Mouse (Mus musculus): ENCODE data around the gene Drg1. TPM values are rescaled to one million over a fixed set of nuclear protein-coding genes. Genes with fewer than 3 reads are reported as not detected.
A peak's percentile ranks its signal among the peaks of the same experiment; 100 is the strongest.

Gene Drg1
- polyA plus RNA-seq (2012; ENCODE audit: insufficient read depth, insufficient read length, missing spikeins), result 50.0 and 57.3 TPM in 2 replicates

DNA sequence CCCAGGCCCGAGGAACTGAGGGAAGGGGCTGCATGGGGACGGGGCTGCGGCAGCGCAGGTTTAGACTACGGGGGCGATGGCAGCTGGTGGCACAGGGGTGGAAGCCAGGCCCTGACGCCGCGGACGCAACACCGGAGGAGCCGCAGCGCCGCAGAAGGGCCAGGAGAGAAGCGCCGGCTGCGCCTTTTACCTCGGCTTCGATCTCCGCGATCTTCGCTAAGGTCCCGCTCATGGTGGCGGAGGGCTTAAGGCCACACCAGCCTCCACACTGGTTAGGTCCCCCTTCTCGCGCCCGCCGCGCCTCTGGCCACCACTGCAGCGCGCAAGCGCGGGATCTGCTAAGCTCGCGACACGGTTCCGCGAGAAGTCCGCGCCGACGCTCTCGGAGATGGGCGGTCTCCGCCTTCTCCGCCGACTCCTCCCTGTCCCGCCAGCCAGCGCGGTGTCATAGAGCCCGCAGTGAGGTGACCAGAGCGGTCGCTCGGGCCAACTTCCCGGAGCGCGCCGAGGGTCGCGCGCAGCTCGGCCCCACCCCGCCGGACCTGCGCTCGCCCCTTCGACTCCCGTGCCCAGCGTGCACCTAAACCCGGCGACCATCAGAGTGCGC, at the start of gene Drg1:
Gene Drg1, minus strand, starts transcription at position 337 of the 607 bp plus-strand sequence.
- peak within 1 kb of the TSS; percentile 91 for H3K4me3 ChIP-seq (ENCODE audit: insufficient read depth, low read depth, low read length)
- H3K27ac ChIP-seq (replicated peaks; ENCODE audit: low read depth, low read length), result peak within 1 kb of the TSS; percentile 71
- peaks cover 3% of the 10 kb centered on the region; the same call in 1 of the 2 replicates for H3K4me1 ChIP-seq (ENCODE audit: control insufficient read depth, insufficient read depth, insufficient read length, low read length)

DNA sequence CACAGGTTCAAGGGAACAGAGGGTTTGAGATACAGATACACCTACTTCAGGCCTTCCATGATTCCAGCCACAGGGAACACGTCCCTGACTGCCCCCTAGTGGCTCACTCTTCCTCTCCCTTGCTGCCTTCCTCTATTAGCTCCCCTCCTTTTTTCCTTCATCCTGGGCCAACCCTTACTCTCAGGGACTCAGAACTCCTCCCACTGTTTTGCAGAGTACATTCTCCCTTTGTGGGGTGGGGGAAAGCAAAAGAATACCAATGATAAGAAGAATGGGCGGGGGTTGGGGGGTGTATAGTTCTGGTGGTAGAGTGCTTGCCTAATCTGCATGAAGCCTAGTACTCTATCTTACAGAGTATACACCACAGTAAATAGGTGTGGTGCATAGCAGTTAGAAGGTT, 47.9 kb upstream of the Drg1 start:
- Histone ChIP-seq H3K27ac (replicated peaks; ENCODE audit: low read depth, low read length) (no peak overlapping the region), H3K4me1 (ENCODE audit: control insufficient read depth, insufficient read depth, insufficient read length, low read length) (no peaks in the 10 kb centered on the region), H3K4me3 (ENCODE audit: insufficient read depth, low read depth, low read length) (no peak overlapping the region)

DNA sequence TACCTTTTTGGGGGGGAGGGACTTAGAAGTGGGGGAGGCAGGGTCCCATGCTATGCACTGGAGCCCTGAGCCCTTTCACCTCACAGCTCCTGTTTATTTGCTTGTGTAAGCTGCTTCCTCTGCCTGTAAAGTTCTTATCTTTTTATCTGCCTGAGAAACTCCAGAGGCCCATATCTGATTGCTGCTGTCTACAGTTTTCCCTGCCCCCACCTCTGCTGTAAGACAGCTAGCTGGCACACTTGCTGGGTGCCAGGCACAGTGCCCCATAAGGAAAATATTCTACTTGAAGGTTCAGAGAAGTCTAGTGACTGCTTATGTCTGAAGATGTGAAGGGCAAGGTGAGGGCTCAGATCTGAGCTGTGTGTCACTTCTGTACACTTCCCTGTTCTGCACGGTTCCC, 47.1 kb upstream of the Drg1 start:
- Histone ChIP-seq H3K27ac (replicated peaks; ENCODE audit: low read depth, low read length) (no peak overlapping the region), H3K4me3 (ENCODE audit: insufficient read depth, low read depth, low read length) (no peak overlapping the region), H3K4me1 (ENCODE audit: control insufficient read depth, insufficient read depth, insufficient read length, low read length) (no peaks in the 10 kb centered on the region)

DNA sequence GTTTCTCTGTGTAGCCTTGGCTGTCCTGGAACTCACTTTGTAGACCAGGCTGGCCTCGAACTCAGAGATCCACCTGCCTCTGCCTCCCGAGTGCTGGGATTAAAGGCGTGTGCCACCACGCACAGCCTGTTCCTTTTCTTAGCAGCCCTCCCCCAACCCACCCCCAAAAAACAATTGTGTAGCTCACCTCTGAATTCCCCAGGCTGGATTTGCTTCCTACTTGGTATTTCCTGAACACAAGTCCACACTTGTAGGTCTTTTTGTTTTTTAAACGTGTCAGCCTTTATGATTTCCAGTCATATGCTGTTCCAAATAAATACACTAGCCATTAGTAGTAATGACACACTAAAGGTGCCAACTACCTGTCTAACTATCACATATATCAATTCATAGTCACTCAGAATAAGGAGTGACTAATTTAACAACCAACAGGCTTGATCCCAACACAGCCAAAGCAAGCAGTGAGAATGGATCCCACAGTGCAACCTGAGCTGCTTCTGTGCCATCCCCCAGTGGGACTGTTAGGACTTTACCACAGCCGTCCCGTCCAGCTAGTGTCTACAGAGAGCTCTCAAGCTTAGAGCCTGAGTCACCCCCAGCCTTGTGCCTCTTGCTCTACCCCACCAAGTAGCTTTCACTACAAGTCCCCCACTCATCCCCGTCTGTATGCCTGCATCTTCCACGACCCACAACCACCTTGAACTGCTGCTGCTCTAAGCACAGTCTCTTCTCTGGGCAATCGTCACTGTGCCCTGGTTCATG, 45.6 kb upstream of the Drg1 start:
- Histone ChIP-seq H3K27ac (replicated peaks; ENCODE audit: low read depth, low read length) (no peak overlapping the region), H3K4me1 (ENCODE audit: control insufficient read depth, insufficient read depth, insufficient read length, low read length) (no peaks in the 10 kb centered on the region), H3K4me3 (ENCODE audit: insufficient read depth, low read depth, low read length) (no peak overlapping the region)

DNA sequence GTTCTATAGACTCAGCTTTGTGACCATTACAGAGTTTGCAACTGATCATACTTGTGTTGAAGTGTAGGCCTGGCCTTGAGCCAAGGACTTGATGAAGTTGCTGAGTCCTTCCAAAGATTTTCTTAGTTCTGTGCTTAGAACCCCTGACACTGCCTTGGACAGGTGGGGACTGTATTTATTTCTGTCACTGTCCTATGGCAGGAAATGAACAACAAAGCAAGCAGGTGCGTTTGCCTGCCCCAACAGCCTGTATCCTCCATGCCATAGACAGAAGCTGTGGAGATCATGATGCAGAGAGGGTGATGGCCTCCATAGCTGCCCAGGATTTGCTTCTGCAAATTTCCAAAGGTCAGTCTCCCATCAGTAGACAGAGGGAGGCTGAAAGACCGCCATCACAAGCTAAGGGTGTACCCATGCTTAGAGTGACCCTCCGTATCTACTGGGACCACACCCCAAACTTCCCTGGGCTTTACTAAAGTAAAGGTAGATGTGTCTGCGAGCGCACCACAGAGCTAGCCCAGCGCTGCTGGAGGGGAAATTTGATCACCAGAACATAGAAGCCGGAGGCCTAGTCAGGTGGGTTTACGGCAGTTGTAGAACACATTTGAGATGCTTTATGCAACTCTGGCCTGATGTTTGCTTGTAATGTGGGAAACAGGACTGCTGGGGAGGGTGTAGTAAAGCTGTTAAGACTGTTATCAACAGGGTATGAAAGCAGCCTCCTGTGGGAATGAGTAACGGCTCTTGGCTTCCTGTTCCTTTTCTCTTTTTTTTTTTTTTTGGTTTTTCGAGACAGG, 44.8 kb upstream of the Drg1 start:
- no peaks in the 10 kb centered on the region for H3K4me1 ChIP-seq (ENCODE audit: control insufficient read depth, insufficient read depth, insufficient read length, low read length)
- H3K27ac ChIP-seq (replicated peaks; ENCODE audit: low read depth, low read length), result no peak overlapping the region
- H3K4me3 ChIP-seq (ENCODE audit: insufficient read depth, low read depth, low read length), result no peak overlapping the region

DNA sequence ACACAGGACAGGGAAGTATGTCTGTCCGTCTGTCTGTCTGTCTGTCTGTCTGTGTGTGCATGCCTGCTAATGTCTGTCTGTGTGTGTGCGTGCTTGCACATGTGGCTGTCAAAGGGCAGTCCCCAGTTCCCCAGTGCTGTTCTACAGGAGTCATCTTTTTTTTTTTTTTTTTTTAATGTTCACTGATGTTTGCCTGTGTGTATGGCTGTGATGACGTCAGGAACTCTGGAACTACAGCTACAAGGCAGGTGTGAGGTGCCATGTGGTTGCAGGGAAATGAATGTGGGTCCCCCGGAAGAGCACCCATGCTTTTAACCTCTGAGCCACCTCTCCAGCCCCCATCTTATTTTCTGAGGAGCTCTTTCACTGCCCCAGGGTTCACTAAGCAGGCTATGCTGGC, 43.7 kb upstream of the Drg1 start:
- Histone ChIP-seq H3K4me3 (ENCODE audit: insufficient read depth, low read depth, low read length) (no peak overlapping the region), H3K27ac (replicated peaks; ENCODE audit: low read depth, low read length) (no peak overlapping the region), H3K4me1 (ENCODE audit: control insufficient read depth, insufficient read depth, insufficient read length, low read length) (no peaks in the 10 kb centered on the region)

DNA sequence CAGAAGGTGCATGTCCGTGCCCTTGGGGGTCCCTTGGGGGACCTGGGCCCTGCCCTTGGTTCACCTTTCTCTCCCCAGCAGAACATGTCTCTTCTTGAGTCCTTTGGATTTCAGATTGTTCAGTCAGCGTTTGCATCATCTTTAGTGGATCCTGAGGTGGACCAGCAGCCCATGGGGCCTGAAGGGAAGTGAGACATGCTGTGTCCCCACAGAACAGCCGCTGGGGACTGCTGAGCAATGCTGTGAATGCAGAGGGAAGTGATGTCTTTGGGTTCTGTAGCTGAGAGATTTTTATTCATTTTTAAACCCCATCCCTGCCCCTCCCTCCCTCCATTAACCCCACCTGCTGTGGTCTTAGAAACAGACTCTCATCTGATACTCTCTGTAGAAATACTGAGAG, 41.7 kb upstream of the Drg1 start:
- H3K4me1 ChIP-seq (ENCODE audit: control insufficient read depth, insufficient read depth, insufficient read length, low read length), result no peaks in the 10 kb centered on the region
- H3K4me3 ChIP-seq (ENCODE audit: insufficient read depth, low read depth, low read length), result no peak overlapping the region
- no peak overlapping the region for H3K27ac ChIP-seq (replicated peaks; ENCODE audit: low read depth, low read length)

DNA sequence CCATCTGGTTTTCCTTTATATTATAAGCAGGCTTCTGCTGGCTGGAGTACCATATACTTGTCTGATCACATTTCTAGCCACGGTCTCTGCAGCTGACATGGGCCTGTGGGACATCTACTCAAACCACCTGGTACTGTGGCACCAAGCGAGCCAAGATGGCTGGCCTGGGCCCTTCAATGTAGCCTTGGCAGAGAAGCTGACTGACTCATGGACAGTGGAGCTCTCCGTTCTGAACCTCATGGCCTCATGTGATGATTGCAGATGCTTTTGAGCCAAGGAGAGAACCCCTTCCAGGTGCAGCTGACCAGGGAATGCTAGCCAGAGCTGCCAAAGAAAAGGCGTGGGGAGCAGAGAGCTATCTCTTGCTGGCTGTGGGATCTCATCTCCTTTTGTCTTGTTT, 39.6 kb upstream of the Drg1 start:
- H3K4me1 ChIP-seq (ENCODE audit: control insufficient read depth, insufficient read depth, insufficient read length, low read length), result no peaks in the 10 kb centered on the region
- no peak overlapping the region for H3K27ac ChIP-seq (replicated peaks; ENCODE audit: low read depth, low read length)
- no peak overlapping the region for H3K4me3 ChIP-seq (ENCODE audit: insufficient read depth, low read depth, low read length)

DNA sequence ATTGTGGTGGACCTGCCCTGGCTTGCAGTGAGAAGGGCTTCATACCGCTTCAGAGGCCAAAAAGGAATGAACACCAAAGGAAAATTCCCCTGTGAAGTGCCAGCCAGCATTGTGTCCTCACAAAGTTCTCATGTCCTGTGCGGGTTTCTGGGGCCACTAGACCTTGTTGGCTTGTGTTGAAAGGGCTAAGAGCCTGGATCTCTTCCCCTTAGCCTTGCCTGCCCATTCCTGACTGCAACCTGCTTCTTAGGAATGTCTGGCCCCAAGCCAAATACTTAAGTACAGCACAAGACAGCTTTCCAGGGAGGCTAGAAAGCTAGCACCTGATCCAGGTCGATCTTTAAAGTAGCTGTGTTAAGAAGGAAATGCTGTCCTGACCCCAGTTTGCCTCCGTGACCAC, 36.6 kb upstream of the Drg1 start:
- H3K4me3 ChIP-seq (ENCODE audit: insufficient read depth, low read depth, low read length), result no peak overlapping the region
- H3K27ac ChIP-seq (replicated peaks; ENCODE audit: low read depth, low read length), result no peak overlapping the region

DNA sequence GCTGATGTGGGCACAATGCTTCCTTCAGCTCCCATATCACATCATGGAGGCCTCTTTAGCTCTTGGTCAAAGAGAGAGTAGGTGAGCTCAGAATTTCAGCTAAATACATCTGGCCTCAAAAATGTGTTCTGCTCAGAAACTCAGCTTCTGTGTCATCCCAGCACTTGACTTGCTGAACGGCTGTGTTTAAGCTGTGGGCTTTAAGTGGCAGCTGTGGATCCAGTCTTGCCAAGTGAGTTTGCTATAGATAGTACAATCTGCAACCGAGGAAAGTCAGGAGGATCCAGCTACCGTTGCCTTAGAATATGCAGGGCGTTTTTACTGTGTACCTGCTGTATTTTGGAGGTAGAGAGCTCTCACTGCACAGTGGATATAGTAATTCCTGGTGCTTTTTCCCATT, 36.2 kb upstream of the Drg1 start:
- H3K27ac ChIP-seq (replicated peaks; ENCODE audit: low read depth, low read length), result no peak overlapping the region
- H3K4me1 ChIP-seq (ENCODE audit: control insufficient read depth, insufficient read depth, insufficient read length, low read length), result no peaks in the 10 kb centered on the region
- H3K4me3 ChIP-seq (ENCODE audit: insufficient read depth, low read depth, low read length), result no peak overlapping the region

More for the DNA sequence above, 36.6 kb upstream of the Drg1 start:
- no peaks in the 10 kb centered on the region for H3K4me1 ChIP-seq (ENCODE audit: control insufficient read depth, insufficient read depth, insufficient read length, low read length)

DNA sequence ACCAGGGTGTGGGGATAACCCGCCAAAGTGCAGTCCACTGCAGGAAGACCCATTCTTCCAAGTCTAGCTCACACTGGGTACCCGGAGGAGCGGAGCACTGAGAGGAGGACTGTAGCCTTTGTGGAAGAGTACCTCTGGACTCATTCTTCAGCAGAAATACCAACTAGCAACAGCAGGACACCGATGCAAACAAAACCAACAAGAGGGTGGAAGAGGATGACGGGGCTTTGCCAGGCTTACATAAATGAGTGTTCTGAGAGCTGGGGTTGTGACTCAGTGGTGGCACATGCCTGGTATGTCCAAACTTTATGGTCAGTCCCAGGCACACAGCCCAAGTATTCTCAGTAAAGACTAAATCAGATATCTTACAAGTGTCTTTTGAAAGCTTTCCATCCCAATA, 34.9 kb upstream of the Drg1 start:
- Histone ChIP-seq H3K27ac (replicated peaks; ENCODE audit: low read depth, low read length) (no peak overlapping the region), H3K4me3 (ENCODE audit: insufficient read depth, low read depth, low read length) (no peak overlapping the region), H3K4me1 (ENCODE audit: control insufficient read depth, insufficient read depth, insufficient read length, low read length) (no peaks in the 10 kb centered on the region)

DNA sequence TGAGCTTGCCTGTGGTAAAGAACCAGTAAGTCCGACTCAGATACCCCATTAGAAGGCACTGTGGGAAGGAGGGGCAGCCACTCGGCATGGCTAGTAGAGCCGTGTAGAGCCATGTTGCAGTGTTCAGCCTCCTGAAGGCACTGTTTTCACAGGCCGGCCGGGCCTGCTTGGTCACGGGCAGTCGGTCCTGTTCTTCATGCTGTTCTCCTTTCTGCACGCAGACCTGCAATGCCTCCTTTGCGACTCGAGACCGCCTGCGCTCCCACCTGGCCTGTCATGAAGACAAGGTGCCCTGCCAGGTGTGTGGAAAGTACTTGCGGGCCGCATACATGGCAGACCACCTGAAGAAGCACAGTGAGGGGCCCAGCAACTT, 32.6 kb upstream of the Drg1 start:
- H3K4me1 ChIP-seq (ENCODE audit: control insufficient read depth, insufficient read depth, insufficient read length, low read length), result no peaks in the 10 kb centered on the region
- no peak overlapping the region for H3K4me3 ChIP-seq (ENCODE audit: insufficient read depth, low read depth, low read length)
- no peak overlapping the region for H3K27ac ChIP-seq (replicated peaks; ENCODE audit: low read depth, low read length)

DNA sequence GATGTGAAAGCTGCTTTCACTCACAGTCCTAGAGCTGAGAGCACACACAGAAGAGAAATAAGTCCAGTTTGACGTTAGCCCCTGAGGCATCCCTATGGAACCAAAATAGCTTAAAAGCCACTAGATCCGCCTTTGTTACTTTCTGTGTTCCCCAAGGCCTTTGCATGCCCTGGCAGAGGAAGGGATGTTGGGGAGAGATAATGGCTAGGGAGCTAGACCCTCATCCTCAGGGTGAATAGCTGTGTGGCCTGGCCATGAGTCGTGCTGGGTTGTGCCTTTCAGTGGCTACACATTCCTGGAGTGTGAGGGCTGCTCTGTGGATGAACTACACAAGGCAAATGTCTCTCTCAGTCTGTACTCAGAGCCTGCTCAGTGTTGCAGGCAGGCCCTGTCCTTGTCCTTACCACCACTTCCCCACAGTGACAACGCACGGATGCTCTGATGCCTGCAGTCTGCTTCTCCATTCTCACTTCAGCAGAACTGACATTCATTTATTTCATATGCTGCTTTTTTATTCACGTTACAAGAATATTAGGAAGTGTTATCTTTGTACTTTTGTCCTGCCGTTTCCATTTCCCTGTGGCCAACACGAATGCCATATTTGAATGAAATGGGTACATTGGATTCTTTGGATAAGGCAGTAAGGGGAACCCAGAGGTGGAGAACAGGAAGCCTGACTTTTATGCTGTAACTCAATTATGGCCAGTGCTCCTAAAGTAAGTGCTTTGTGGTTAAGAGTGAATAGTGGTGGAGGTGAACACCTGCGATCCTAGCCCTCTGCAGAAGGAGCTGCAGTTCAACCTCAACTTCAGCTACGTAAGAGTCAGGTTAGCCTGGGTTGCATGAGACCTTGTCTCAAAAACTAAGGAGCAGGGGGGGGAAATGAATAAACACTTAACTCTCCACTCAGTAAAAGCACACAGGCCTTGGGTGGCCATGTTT, 31.9 kb upstream of the Drg1 start:
- Histone ChIP-seq H3K4me1 (ENCODE audit: control insufficient read depth, insufficient read depth, insufficient read length, low read length) (peaks cover 2% of the 10 kb centered on the region; the same call in 1 of the 2 replicates), H3K4me3 (ENCODE audit: insufficient read depth, low read depth, low read length) (no peak overlapping the region), H3K27ac (replicated peaks; ENCODE audit: low read depth, low read length) (no peak overlapping the region)

DNA sequence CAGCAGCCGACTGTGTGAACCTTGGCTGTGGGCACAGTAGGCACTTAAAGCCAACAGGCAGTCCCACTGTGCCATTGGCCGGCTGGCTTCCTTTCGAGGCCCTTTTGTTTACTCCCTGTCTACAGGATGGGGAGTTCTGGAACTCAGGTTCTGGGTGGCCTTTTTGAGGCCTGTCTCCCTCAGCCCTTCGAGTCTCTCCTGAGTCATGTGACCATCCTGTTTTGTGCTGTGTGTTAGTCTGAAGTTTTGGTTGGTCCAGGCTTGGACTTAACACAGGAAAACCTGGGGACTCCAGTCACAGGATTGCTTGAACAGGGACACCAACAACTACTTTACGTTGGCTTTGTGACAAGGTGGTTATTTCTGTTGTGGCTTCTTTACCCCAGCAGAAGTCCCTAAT, 29.8 kb upstream of the Drg1 start:
- H3K4me3 ChIP-seq (ENCODE audit: insufficient read depth, low read depth, low read length), result no peak overlapping the region
- H3K4me1 ChIP-seq (ENCODE audit: control insufficient read depth, insufficient read depth, insufficient read length, low read length), result peaks cover 18% of the 10 kb centered on the region
- H3K27ac ChIP-seq (replicated peaks; ENCODE audit: low read depth, low read length), result no peak overlapping the region

DNA sequence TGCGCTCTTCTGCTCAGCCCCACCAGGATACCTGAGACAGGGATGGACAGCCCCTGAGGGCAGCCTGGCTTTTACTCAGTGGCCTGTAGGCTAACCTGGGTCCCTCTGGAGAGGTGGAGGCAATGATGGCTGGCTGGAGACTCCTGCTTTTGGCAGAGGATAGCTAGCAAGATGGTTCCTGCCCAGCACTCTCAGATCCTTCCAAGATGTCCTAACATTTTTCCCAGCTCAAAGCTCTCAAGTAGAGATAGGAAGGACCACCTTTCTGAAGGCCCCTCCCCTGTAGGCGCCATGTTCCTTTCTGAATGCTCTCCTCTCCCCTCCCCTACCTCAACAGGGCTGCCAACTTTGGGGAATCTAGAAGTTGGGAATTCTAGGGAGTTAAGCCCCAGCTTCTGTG, 28.4 kb upstream of the Drg1 start:
- Histone ChIP-seq H3K4me3 (ENCODE audit: insufficient read depth, low read depth, low read length) (no peak overlapping the region), H3K27ac (replicated peaks; ENCODE audit: low read depth, low read length) (no peak overlapping the region), H3K4me1 (ENCODE audit: control insufficient read depth, insufficient read depth, insufficient read length, low read length) (peaks cover 18% of the 10 kb centered on the region)
